Mouse (Mus musculus) olfactory bulb, adult 2 months (tissue): ENCODE results near the gene Tnpo2. TPM values are rescaled to one million over a fixed set of nuclear protein-coding genes. Genes with fewer than 3 reads are reported as not detected.
A peak's percentile ranks its signal among the peaks of the same experiment; 100 is the strongest.

Experiments
- H3K27ac ChIP-seq: fragments of 200-500 bp; 2 replicates; pipeline ENCODE4 v1.5.1; 2012; ENCODE audit warnings: low read depth, low read length; ENCODE audit not compliant: insufficient read depth
- H3K4me1 ChIP-seq: fragments of 200-500 bp; 2 replicates; pipeline ENCODE4 v1.6.1; 2012; ENCODE audit warnings: low read length; ENCODE audit not compliant: control insufficient read depth, insufficient read depth
- H3K4me3 ChIP-seq: fragments of 200-500 bp; 2 replicates; pipeline ENCODE4 v1.5.1; 2012; ENCODE audit warnings: mild to moderate bottlenecking, low read depth, low read length, moderate library complexity; ENCODE audit not compliant: insufficient read depth
- CTCF ChIP-seq: fragments of 200-500 bp; IDR thresholded peaks from 2 replicates; pipeline ENCODE4 v1.5.1; 2012; ENCODE audit warnings: low read depth, mild to moderate bottlenecking, low read length, moderate library complexity; ENCODE audit not compliant: insufficient read depth
- POLR2A ChIP-seq: fragments of 200-500 bp; IDR thresholded peaks from 2 replicates; pipeline ENCODE4 v1.6.1; 2012; ENCODE audit warnings: mild to moderate bottlenecking, low read depth, low read length, moderate library complexity; ENCODE audit not compliant: insufficient read depth
- WGBS: fragments of 180-500 bp; shearing (Covaris S2); methylation state at CpG from one replicate; pipeline ENCODE4 v1.1.7; 2018; 5-methylcytosine and 5-hydroxymethylcytosine counted together
- polyA plus RNA-seq: library from polyadenylated mRNA; stranded (reverse); fragments of >200 nt; gene quantifications from 2 replicates; pipeline ENCODE4 v1.2.4, GENCODE M21; 2012; ENCODE audit warnings: low replicate concordance; ENCODE audit not compliant: missing spikeins, insufficient read depth, insufficient read length

Tnpo2 gene
- polyA plus RNA-seq, 1 experiment = not detected

GRCm38 (mm10) chr8:85035165-85035727 is 1.5 kb upstream of the Tnpo2 start:
- 4% methylated on average over 12 of the region's 12 CpGs for WGBS
- TF ChIP-seq POLR2A (no peak), CTCF (no peak)
- no peak overlapping the region for H3K4me3 ChIP-seq
- H3K27ac ChIP-seq = no peak overlapping the region
- H3K4me1 ChIP-seq = peaks cover 6% of the 10 kb centered on the region

GRCm38 (mm10) chr8:85035728-85036310 is 896 bp upstream of the Tnpo2 start:
- peaks cover 8% of the 10 kb centered on the region for H3K4me1 ChIP-seq
- no peak overlapping the region for H3K27ac ChIP-seq
- TF ChIP-seq CTCF (no peak), POLR2A (no peak)
- under 1% methylated on average over 15 of the region's 15 CpGs for WGBS
- H3K4me3 ChIP-seq = peak overlapping the region; percentile 70

- WGBS = 0% methylated on average over 9 of the region's 9 CpGs
- TF ChIP-seq CTCF (no peak), POLR2A (no peak)
- peaks cover 8% of the 10 kb centered on the region for H3K4me1 ChIP-seq
- H3K4me3 ChIP-seq = peak overlapping the region; percentile 70
- peak overlapping the region; percentile 81 for H3K27ac ChIP-seq
These were observed 366 bp upstream of the Tnpo2 start for GRCm38 (mm10) chr8:85036381-85036717.

- peak overlapping the region; percentile 99 for H3K4me3 ChIP-seq
- H3K27ac ChIP-seq = peak overlapping the region; percentile 31; the same call in 1 of the 2 replicates
- TF ChIP-seq CTCF (no peak), POLR2A (no peak)
- 1% methylated on average over 14 of the region's 14 CpGs for WGBS
- H3K4me1 ChIP-seq = peaks cover 8% of the 10 kb centered on the region
These were observed 608 bp downstream of the Tnpo2 start for GRCm38 (mm10) chr8:85037366-85037680.

DNA sequence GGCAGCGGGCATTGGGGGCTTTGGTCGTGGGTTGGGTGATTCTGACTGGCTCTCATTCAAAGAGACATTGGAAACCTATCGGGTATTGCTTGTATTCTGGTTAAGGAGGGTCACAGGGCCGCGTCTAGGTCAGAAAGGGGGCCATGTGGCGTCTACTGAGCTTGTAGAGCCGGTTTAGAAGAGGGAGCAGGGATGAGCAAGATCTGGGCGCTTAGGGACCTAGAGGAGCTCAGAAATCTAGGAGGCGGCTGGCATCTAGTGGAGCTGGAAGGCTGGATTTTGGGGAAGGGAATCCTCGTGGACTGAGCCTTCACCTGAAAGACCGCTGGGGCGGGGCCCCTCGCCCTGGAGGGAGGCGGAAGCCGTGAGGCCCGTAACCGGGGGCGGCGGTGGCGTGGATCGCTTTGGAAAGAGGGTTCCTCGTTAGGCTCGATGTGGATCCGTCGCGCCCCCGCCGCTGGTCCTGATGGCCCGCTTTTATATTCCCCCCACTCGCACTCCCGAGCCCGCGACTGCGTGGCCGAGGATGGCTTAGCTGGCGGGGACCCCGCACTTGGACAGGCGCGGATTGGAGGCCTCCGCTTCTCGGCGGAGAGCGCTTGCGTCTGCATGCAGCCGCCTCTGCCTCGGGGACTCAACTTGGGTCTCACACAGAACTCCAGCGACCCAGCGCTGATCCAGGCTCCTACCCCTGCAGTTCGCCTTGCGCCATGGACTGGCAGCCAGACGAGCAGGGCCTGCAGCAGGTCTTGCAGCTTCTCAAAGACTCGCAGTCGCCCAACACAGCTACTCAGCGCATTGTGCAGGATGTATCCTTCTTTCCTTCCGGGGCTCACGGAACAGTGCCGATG is 1.2 kb downstream of the Tnpo2 start:
- H3K27ac ChIP-seq = 0 out of 2 replicates have a peak overlapping the region, but pooled peaks have one; percentile 13
- under 1% methylated on average over 55 of the region's 57 CpGs for WGBS

DNA sequence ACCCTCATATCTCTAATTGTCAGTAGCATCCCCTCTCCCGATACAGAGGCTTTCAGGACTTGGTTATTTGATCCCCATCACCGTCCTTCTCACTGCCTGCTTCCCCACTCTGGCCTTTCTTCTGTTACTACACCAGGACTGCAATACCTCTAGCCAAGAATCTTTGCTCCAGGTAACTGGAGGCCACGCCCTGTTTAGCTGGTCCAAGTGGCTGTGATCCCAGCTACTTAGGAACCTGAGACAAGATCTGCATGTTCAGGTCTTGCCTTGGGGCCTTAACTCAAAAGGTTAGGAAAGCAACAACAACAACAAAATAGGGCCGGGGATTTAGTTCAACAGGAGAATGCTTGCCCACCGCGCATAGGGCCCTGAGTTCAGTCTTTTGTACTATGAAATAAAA is 6.9 kb downstream of the Tnpo2 start:
- Histone ChIP-seq H3K4me1 (0 out of 2 replicates have a peak, but pooled peaks cover 2% of the 10 kb centered on the region), H3K4me3 (no peak overlapping the region), H3K27ac (no peak overlapping the region)
- no peak for TF ChIP-seq POLR2A
- no peak for TF ChIP-seq CTCF
- 92% methylated on average over 6 of the region's 6 CpGs for WGBS

More for the DNA sequence above, 1.2 kb downstream of the Tnpo2 start:
- TF ChIP-seq POLR2A = 0 out of 2 replicates have a peak, but pooled peaks have one; percentile 23
- TF ChIP-seq CTCF = no peak
- H3K4me1 ChIP-seq = peaks cover 8% of the 10 kb centered on the region
- peak overlapping the region; percentile 99 for H3K4me3 ChIP-seq

GRCm38 (mm10) chr8:85057367-85057766 is 20.7 kb downstream of the Tnpo2 start:
- Histone ChIP-seq H3K4me1 (peaks cover 9% of the 10 kb centered on the region), H3K27ac (no peak overlapping the region), H3K4me3 (no peak overlapping the region)
- no peak for TF ChIP-seq CTCF
- TF ChIP-seq POLR2A = no peak
- WGBS = 86% methylated on average over 7 of the region's 7 CpGs

DNA sequence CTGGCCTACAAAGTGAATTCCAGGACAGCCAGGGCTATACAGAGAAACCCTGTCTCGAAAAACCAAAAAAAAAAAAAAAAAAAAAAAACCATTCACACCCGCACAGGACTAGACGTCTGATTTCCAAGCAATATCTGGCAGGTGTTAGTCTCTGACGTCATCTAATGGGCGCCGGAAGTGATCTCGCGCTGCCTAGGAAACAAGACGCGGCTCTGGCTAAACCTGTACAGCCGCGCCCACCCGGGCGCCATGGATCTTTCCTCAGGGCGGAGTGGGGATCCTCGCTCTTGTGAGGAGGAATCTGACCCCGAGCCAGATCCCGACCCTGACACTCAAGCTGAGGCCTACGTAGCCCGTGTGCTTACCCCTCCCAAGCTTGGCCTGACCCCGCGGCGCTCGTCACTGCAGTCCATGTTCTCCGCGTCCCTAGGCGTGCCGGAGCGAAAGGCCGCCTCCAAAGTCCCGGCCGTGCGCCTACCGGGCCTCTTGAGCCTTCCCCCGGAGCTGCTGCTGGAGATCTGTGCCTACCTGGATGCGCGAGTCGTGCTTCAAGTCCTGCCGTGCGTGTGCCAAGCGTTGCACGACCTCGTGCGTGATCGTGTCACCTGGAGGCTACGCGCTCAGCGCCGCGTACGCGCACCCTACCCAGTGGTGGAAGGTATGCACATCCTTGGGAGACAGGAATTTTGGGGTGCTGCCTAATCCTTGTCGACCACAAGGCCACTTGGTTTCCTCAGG is 23.3 kb downstream of the Tnpo2 start, which contains the start of gene Fbxw9:
Gene Fbxw9, plus strand, starts transcription at position 177 of the 738 bp plus-strand sequence.
- Histone ChIP-seq H3K4me1 (peaks cover 9% of the 10 kb centered on the region), H3K4me3 (peak within 1 kb of the TSS; percentile 79), H3K27ac (no peak within 1 kb of the TSS)
- under 1% methylated on average over 53 of the region's 53 CpGs for WGBS
- TF ChIP-seq POLR2A = peak; percentile 63; the same call in 1 of the 2 replicates
- no peak for TF ChIP-seq CTCF

DNA sequence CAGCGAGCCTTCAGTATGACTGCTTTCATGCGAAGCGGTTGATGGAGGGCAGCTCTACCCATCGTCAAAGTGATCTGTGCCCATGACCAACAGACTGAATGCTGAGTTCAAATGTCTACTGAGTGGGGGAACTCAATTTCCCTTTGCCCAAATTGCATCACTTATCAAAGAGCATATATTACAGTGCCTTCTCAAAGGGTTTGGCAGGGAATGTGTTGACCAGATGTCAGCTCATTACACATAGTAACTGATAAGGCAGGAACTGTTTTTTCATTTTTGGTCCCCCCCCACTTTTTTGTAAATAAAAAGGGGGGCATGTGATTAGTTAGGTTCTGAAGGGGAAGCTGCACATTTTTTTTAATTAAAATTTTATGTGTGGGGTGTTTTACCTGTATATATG is 25.9 kb downstream of the Tnpo2 start:
- WGBS = 95% methylated on average over 4 of the region's 4 CpGs

More for the DNA sequence above, 25.9 kb downstream of the Tnpo2 start:
- peaks cover 9% of the 10 kb centered on the region for H3K4me1 ChIP-seq
- no peak overlapping the region for H3K4me3 ChIP-seq
- no peak overlapping the region for H3K27ac ChIP-seq
- no peak for TF ChIP-seq POLR2A
- no peak for TF ChIP-seq CTCF
